Mouse (Mus musculus): ENCODE results near the gene Inhbe.
A peak's percentile ranks its signal among the peaks of the same experiment; 100 is the strongest.

The Inhbe gene

GRCm38 (mm10) chr10:127353909-127354895 is at the start of gene Inhbe:
Gene Inhbe (minus strand): TSS chr10:127354411.
- peak; percentile 85 to 90 for DNase-seq (ENCODE audit: low spot score in 2 of 2)

- no peak for DNase-seq (ENCODE audit: low spot score in 2 of 2)
These were observed 37.6 kb upstream of the Inhbe start for GRCm38 (mm10) chr10:127391774-127392173.

- no peak for DNase-seq (ENCODE audit: low spot score in 2 of 2)
These were observed 27.5 kb upstream of the Inhbe start for GRCm38 (mm10) chr10:127381743-127382134.

- peak in 1 of 2 experiments; percentile 13 for DNase-seq (ENCODE audit: low spot score in 2 of 2)
These were observed 26.8 kb upstream of the Inhbe start for GRCm38 (mm10) chr10:127380767-127381742.

- peak; percentile 74 to 90 for DNase-seq (ENCODE audit: low spot score in 2 of 2)
These were observed 26.1 kb upstream of the Inhbe start, which contains the start of gene R3hdm2 for GRCm38 (mm10) chr10:127380251-127380691. Gene R3hdm2 (plus strand): TSS chr10:127380327.

GRCm38 (mm10) chr10:127379654-127380053 is 25.4 kb upstream of the Inhbe start:
- no peak for DNase-seq (ENCODE audit: low spot score in 2 of 2)

- no peak for DNase-seq (ENCODE audit: low spot score in 2 of 2)
These were observed 23.5 kb upstream of the Inhbe start for GRCm38 (mm10) chr10:127377700-127378099.

GRCm38 (mm10) chr10:127371023-127371422 is 16.8 kb upstream of the Inhbe start:
- DNase-seq (ENCODE audit: low spot score in 2 of 2): no peak

- no peak for DNase-seq (ENCODE audit: low spot score in 2 of 2)
These were observed 15.9 kb upstream of the Inhbe start, which contains the start of gene Inhbc for GRCm38 (mm10) chr10:127369834-127370820. Gene Inhbc (minus strand): TSS chr10:127370431.

GRCm38 (mm10) chr10:127368273-127368672 is 14.1 kb upstream of the Inhbe start:
- DNase-seq (ENCODE audit: low spot score in 2 of 2): no peak

GRCm38 (mm10) chr10:127367116-127367515 is 12.9 kb upstream of the Inhbe start:
- DNase-seq (ENCODE audit: low spot score in 2 of 2): no peak

GRCm38 (mm10) chr10:127360714-127361113 is 6.5 kb upstream of the Inhbe start:
- DNase-seq (ENCODE audit: low spot score in 2 of 2): no peak

- DNase-seq (ENCODE audit: low spot score in 2 of 2): no peak
These were observed 1.1 kb upstream of the Inhbe start for GRCm38 (mm10) chr10:127355336-127355735.

- DNase-seq (ENCODE audit: low spot score in 2 of 2): no peak
These were observed 1.4 kb downstream of the Inhbe start for GRCm38 (mm10) chr10:127352766-127353165.

- no peak for DNase-seq (ENCODE audit: low spot score in 2 of 2)
These were observed 2.0 kb downstream of the Inhbe start for GRCm38 (mm10) chr10:127352187-127352586.

- DNase-seq (ENCODE audit: low spot score in 2 of 2): no peak
These were observed 2.5 kb downstream of the Inhbe start for GRCm38 (mm10) chr10:127351719-127352118.

GRCm38 (mm10) chr10:127351285-127351595 is 3.0 kb downstream of the Inhbe start:
- no peak for DNase-seq (ENCODE audit: low spot score in 2 of 2)

- peak in 1 of 2 experiments; percentile 77 for DNase-seq (ENCODE audit: low spot score in 2 of 2)
These were observed 3.5 kb downstream of the Inhbe start for GRCm38 (mm10) chr10:127350594-127351284.

GRCm38 (mm10) chr10:127349810-127350209 is 4.4 kb downstream of the Inhbe start:
- peak in 1 of 2 experiments; percentile 55 for DNase-seq (ENCODE audit: low spot score in 2 of 2)

- no peak for DNase-seq (ENCODE audit: low spot score in 2 of 2)
These were observed 5.3 kb downstream of the Inhbe start for GRCm38 (mm10) chr10:127348957-127349356.
